Mouse (Mus musculus): ENCODE data around the gene Car12.
"Not testable (repeated sequence)": the region's sequence is repeated elsewhere in the genome, so short reads cannot be mapped to it uniquely, and the experiment has no call there.

Gene Car12

DNA sequence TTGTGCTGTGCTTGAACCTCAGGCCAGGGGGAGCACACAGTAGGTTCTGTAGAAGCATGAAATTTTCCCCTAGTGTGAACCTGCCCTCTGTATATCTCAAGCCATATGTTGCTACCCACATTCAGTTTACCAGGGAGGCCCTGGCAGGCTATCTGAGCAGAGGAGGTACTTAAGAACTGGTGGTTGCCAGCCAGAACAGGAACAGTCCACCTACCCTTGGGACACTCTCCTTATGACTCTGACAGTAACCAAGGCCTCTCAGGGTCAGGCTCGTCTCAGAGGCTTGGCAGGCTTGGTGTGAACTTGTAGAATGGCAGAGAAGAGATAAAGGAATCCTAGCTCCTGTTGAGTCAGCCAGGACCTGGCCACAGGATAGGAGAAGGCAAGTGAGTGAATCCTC is 47.5 kb downstream of the Car12 start:
- DNase-seq (ENCODE audit: extremely low read depth, low read depth, low spot score), result no peak

DNA sequence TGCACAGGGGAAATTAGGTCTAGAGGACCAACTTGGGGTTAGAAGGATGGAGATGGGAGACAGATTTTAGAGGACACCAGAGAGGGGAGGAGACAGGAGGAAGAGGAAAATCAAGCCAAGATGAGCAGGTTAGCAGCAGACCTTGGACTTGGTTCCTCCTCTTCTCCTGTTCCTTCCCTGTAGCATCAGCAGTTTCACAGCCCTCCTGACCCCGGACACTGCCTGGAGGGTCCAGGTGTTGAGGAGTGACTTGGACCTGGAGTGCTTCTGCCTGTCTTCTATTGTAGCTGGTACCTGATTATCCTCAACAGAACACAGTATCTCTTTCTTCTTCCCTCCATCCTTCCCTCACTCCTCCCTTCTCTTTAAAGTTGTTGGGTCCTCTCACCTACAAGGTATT is 55.2 kb downstream of the Car12 start:
- DNase-seq (ENCODE audit: extremely low read depth, low read depth, low spot score), result no peak

DNA sequence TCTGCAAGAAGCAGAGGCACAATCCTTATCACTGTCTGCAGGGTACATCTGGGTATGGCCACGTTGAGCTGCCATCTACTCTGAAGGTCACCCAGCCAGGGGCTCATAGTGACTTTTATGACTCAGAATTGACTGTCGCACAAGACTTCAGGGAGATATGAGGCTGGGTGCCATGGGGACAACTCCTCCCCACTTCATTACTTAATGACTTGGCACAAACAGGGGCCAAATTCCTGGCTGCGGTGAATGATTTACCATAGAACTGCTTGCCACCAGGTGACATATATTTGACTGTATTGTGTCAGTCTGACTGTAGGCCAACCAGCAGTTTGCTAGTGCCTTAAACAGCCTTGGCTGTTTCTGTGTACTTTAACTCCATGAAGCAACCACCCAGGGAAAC is 55.8 kb downstream of the Car12 start:
- DNase-seq (ENCODE audit: extremely low read depth, low read depth, low spot score), result peak; percentile 68

DNA sequence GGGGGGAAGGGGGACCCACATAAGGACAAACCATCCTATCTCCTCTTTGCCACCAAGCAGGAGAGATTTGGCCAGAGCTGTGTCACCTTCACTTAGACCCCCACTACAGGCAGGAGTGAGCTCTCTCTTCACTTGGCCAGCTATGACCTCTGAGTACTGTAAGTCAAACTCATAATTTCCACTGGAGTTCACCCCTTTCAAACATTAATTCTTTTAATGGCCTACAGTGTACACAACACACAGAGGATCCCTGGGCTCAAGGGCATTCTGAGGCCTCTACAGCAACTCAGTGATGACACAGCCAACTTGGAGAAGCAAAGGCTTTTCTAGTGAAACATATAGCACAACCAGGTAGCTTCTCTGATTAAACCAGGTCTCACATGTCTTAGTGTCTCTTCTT is 57.2 kb downstream of the Car12 start:
- DNase-seq (ENCODE audit: extremely low read depth, low read depth, low spot score), result no peak

DNA sequence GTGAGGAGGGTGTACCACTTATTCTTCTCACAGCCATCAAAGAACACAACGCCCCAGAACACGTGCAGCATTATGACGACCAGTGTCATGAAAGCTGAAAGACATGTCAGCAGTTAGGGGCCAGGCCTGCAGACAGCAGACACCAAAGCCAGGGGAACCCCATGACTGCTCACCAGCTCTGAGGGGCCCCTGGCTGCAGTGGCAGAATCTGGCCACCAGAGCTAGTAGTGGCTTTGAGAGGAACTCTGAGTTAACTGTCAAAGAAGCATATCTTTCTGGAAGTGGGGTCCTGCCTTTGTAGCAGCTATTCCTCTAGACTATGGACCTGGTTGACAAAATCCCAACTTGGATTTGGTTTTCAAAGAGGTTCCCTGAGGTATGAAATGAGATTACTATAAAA is 71.1 kb downstream of the Car12 start:
- DNase-seq (ENCODE audit: extremely low read depth, low read depth, low spot score), result not testable (repeated sequence)

DNA sequence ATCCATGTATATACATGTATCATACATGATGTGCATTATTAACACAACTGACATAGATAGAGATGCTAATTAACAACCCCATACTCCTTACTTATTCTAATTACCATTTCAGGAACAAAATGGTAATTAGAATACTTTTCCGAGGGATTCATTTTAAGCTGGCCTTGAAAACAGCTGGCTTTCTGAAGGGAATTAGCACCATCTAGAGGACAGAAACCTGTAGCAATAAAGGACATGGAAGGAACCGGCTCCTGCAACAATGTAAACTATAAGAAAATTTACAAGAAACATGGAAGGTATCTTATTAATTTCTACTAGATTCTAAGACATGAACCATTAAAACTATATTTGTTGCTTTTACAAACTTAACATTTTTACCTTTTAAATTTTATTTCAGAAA is 74.3 kb downstream of the Car12 start:
- DNase-seq (ENCODE audit: extremely low read depth, low read depth, low spot score), result no peak

DNA sequence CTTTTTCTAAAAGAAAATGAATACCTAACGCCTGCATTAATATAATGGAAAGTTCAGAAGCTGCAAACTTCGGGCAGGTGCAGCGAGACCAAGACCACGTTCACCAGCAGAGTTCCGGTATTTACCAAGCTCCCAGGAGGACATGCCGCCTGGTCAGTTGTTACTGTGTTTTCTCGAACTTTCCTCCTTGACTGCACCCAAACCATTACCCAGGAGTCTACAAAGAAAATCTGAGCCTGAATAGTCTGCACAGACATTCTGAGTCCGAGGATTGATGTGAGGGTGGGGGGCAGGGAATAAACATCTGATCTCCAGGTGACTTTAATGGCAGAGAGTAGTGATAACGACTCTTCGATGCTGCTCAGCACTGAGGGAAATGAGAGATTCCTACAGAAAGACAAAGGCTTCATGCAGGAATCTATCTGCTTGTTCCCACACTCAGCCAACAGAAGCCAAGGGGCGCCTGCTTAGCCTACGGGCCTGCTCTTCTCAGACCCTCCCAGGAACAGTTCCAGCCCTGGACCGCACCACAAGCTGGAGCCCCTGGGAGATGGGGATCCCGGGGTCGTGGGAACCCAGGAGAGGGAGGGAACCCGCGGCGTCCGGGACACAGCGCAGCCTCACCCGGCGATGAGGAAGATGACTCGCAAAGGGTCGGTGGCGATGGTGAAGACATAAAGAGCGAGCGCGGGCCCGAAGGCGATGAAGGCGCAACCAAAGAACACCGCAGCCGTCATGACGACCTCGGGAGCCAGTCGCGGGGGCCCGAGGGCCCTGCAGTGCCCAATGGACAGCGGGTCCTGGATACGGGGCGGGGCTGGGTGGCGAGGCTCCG is 81.4 kb downstream of the Car12 start:
- no peak for DNase-seq (ENCODE audit: extremely low read depth, low read depth, low spot score)

DNA sequence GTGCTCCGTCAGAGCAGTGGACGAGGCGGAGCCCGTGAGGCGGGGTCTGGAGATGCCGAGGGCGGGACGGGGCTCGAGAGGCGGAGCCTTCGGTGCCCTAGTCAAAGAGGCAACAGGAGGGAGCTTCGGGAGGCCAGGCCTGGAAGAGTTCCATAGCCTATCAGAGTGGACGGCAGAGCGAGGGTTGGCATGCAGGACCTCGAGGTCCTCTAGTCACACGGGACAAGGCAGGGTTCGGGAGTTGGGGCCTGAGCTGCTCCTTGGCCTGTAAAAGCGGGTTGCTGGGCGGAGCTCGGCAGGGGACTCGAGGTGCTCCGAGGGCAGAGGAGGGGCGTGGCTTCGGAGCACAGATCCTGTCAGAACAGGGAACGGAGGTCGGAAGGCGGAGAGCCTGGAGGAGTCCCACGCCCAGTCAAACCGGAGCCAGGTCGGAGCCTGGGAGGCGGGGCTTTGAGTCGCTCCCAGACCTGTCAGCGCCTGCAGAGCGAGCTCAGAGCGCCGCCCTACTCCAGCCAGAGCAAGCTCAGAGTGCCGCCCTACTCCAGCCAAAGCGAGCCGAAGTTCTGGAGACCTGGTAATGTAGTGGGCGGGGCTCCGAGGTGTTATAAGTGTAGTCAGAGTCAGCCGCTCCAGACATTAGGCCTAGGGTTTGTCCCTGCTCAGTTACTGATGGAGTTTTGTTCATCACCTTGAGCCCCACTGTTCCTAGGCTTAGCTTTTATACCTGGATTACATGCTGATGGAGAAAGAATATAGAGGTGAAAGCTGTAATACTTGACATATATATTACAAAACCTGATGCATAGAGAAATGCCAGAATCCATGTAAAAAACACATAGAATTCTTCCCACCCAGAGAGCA is 82.2 kb downstream of the Car12 start, which contains the start of gene Aph1b:
Gene Aph1b (minus strand): TSS at position 27 of the 861 bp plus-strand sequence.
- peak; percentile 83 for DNase-seq (ENCODE audit: extremely low read depth, low read depth, low spot score)

DNA sequence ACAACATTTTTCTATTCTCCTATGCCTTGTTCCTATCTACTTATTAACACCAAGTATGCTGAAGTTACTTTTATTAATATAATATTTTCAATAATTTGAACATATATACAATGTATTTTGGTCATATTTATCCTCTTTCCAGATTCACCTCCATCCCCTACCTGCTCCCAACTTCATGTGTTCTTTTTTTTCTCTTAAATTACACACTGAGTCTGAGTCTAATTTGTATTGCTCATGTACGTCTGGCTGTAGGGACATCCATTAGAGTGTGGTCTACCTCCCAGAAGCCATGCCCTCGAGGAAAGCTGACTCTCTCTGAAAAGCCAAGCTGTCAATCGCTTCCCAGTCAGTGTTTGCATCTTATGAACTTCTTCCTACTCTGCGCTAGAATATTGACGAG is 83.3 kb downstream of the Car12 start, which contains the start of gene Gm10647:
Gene Gm10647 (plus strand): TSS at position 301 of the 400 bp plus-strand sequence.
- DNase-seq (ENCODE audit: extremely low read depth, low read depth, low spot score), result no peak

DNA sequence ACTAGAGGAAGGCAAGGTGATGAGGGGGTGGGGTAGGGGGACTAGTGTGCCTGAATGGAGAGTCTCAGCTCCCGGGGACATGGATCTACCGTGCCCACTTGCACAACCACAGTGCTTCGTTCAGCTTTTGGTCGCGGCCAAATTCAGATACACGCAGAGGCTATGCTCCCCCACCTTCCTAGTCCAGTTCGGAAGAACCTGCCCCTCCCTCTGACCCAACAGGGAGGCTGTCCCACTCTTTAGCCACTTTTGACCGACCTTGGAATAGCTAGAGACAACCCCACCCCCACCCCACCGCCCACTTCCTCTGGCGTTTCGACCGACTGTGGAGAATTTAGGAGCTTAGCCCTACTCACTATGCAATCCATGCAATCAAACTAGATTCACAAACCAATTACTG is 88.5 kb downstream of the Car12 start:
- no peak for DNase-seq (ENCODE audit: extremely low read depth, low read depth, low spot score)

DNA sequence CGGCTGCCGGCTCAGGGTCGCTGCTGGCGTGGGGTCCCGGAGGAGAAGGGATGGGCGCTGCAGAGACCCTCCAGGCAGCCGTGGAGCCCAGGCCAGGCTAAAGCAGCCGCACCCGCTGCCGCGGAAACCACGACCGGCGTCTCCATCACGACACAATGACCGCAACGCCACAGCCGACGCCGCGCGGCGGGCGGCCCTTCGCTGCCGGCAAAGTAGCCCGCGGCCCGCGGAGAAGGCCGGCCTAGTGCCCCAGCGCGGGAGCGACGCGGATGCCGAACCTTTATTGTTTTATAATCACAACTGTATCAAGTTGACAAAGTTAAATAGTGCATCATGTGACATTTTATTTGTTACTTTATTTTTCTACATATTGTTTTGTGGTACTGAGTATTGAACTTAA is 92.5 kb downstream of the Car12 start:
- not testable (repeated sequence) for DNase-seq (ENCODE audit: extremely low read depth, low read depth, low spot score)

DNA sequence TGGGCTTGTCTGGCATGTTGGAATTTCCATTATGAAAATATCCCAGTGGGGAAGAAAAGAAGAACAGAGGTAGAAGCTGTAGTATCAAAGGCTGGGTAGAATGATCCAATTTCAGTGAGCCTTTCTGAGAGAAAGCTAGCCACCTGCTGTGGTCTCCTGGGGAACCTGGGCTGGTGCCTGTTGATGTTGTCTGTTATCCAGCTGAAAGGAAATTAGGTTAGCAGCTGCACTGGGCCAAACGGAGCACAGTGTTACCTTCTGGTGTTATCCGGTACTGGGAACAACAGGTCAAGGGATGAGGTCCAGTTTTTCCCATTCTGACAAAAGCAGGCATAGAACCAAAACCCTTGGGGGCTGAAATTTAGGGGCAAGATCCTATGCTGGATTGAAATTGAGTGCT is 99.9 kb downstream of the Car12 start:
- no peak for DNase-seq (ENCODE audit: extremely low read depth, low read depth, low spot score)

Data from fat pad, adult 2 months (tissue).